Mouse (Mus musculus) heart, postnatal 0 days (tissue): ENCODE data around the gene Rgs9bp. TPM values are rescaled to one million over a fixed set of nuclear protein-coding genes. Genes with fewer than 3 reads are reported as not detected.

ENCODE experiments used
- ATAC-seq: fragments of 200-750 bp; cut with Nextera tagmentation; 2 replicates; pipeline ENCODE4 v1.8.0; 2017; ENCODE audit warnings: low read depth, moderate number of reproducible peaks, moderate library complexity; ENCODE audit not compliant: insufficient read depth
- DNase-seq: peaks from one replicate; pipeline ENCODE4 v3.0.0-alpha.2; 2016; ENCODE audit warnings: low spot score
- H3K27ac ChIP-seq: fragments of 300-500 bp; sonication (generic); 2 replicates; pipeline ENCODE4 v1.5.1; 2014; ENCODE audit warnings: low read depth, mild to moderate bottlenecking
- H3K27me3 ChIP-seq: fragments of 300-500 bp; sonication (generic); 2 replicates; pipeline ENCODE4 v1.6.1; 2014; ENCODE audit warnings: low read length, mixed read lengths; ENCODE audit not compliant: control insufficient read depth, insufficient read depth
- H3K36me3 ChIP-seq: fragments of 300-500 bp; sonication (generic); replicated peaks from 2 replicates; pipeline ENCODE4 v1.6.1; 2014; ENCODE audit warnings: low read length, mixed read lengths; ENCODE audit not compliant: control insufficient read depth, insufficient read depth
- H3K4me1 ChIP-seq: fragments of 300-500 bp; sonication (generic); 2 replicates; pipeline ENCODE4 v1.6.1; 2014; ENCODE audit warnings: antibody characterized with exemption; ENCODE audit not compliant: control insufficient read depth, insufficient read depth
- H3K4me2 ChIP-seq: fragments of 300-500 bp; sonication (generic); 2 replicates; pipeline ENCODE4 v1.6.1; 2014; ENCODE audit warnings: low read depth, mild to moderate bottlenecking, low read length, moderate library complexity
- H3K4me3 ChIP-seq: fragments of 300-500 bp; sonication (generic); 2 replicates; pipeline ENCODE4 v1.5.1; 2014; ENCODE audit warnings: low read depth, low read length
- H3K9ac ChIP-seq: fragments of 300-500 bp; sonication (generic); replicated peaks from 2 replicates; pipeline ENCODE4 v1.6.1; 2014; ENCODE audit warnings: low read depth, low read length, mixed read lengths
- H3K9me3 ChIP-seq: fragments of 300-500 bp; sonication (generic); replicated peaks from 2 replicates; pipeline ENCODE4 v1.6.1; 2016; ENCODE audit warnings: low read length; ENCODE audit not compliant: control insufficient read depth
- CTCF ChIP-seq: IDR thresholded peaks from 2 replicates; pipeline ENCODE4 v1.5.1; 2016; ENCODE audit warnings: antibody characterized with exemption, control low read depth, low read depth
- EP300 ChIP-seq: IDR thresholded peaks from 2 replicates; pipeline ENCODE4 v1.6.1; 2016; ENCODE audit warnings: antibody characterized with exemption, low read depth
- WGBS: fragments of 180-500 bp; shearing (Covaris S2); extraction: QIAGEN DNeasy Blood & Tissue Kit; methylation state at CpG from one replicate; pipeline ENCODE4 v1.1.7; 2014; 5-methylcytosine and 5-hydroxymethylcytosine counted together
- polyA plus RNA-seq: library from polyadenylated mRNA; unstranded; fragments of >200 nt; fragmentation: Nextera tagmentation; extraction: Ambion mirVana; gene quantifications from 2 replicates; pipeline ENCODE4 v1.2.1, GENCODE M21; 2015
- total RNA-seq: library from RNA; depleted of rRNA; stranded (reverse); fragments of >200 nt; gene quantifications from 2 replicates; pipeline ENCODE4 v1.2.3, GENCODE M21; 2014; ENCODE audit warnings: low replicate concordance

The Rgs9bp gene
- total and polyA plus RNA-seq, 2 experiments from 2014 or later = under 0.01 to 0.04 TPM

- Histone ChIP-seq H3K4me1 (no peaks in the 10 kb centered on the region), H3K9ac (no peak overlapping the region), H3K9me3 (no peaks in the 10 kb centered on the region), H3K27me3 (no peaks in the 10 kb centered on the region), H3K4me3 (no peak overlapping the region), H3K27ac (no peak overlapping the region), H3K36me3 (peaks cover 59% of the 10 kb centered on the region), H3K4me2 (no peak overlapping the region)
- ATAC-seq = no peak
- WGBS = 85% methylated on average over 4 of the region's 4 CpGs
- no peak for TF ChIP-seq EP300
- no peak for TF ChIP-seq CTCF
- DNase-seq = no peak
Observed at GRCm38 (mm10) chr7:35617513-35617912, 32.1 kb upstream of the Rgs9bp start.

DNA sequence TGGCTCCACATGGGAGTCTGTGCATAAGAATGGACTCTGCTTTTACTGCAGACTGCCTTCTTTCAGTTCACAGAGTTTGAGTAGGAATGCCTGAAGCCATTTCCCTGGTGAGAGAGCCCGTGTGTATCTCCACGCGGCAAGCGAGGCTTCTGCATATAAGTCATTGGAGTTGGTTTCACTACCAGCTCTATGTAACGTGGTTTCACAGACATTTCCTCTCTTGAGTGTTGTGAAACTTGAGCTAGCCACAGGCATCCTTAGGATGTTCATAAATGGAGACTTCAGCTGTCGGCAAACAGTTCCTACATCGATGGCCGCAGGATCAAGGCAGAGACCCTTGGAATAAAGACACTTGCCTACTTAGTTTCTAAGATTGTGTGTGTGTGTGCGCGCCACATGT is 23.9 kb upstream of the Rgs9bp start:
- Histone ChIP-seq H3K4me2 (no peak overlapping the region), H3K36me3 (peaks cover 56% of the 10 kb centered on the region), H3K4me1 (no peaks in the 10 kb centered on the region), H3K9ac (no peak overlapping the region), H3K27me3 (no peaks in the 10 kb centered on the region), H3K9me3 (no peaks in the 10 kb centered on the region), H3K4me3 (no peak overlapping the region), H3K27ac (no peak overlapping the region)
- no peak for TF ChIP-seq EP300
- no peak for TF ChIP-seq CTCF
- WGBS = 93% methylated on average over 10 of the region's 10 CpGs
- DNase-seq = no peak
- no peak for ATAC-seq

DNA sequence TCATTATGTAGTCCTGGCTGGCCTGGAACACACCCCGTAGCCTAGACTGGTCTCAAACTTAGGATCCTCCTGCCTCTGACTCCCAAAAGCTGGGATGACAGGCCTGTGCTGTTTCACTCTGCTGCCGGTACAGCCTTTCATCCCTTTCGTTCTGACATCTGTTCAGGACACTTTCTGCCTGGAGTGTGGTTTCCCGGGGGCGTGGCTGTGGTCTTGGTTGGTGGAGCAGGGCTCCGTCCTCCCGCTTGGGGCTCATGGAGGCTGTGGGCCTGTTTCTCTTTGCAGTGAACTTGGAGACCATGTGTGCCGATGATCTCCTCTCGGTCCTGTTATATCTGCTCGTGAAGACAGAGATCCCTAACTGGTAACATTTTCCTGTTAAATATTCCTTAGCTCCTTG is 21.4 kb upstream of the Rgs9bp start:
- ATAC-seq (no peak), DNase-seq (no peak)
- TF ChIP-seq CTCF (no peak), EP300 (no peak)
- H3K4me3 ChIP-seq = no peak overlapping the region
- H3K36me3 ChIP-seq = peaks cover 58% of the 10 kb centered on the region
- no peaks in the 10 kb centered on the region for H3K9me3 ChIP-seq
- H3K27ac ChIP-seq = no peak overlapping the region
- no peaks in the 10 kb centered on the region for H3K27me3 ChIP-seq
- no peaks in the 10 kb centered on the region for H3K4me1 ChIP-seq
- H3K4me2 ChIP-seq = no peak overlapping the region
- no peak overlapping the region for H3K9ac ChIP-seq
- WGBS = 92% methylated on average over 10 of the region's 10 CpGs

- WGBS = 91% methylated on average over 5 of the region's 5 CpGs
- ATAC-seq = no peak
- Histone ChIP-seq H3K4me2 (no peak overlapping the region), H3K27me3 (no peaks in the 10 kb centered on the region), H3K27ac (no peak overlapping the region), H3K4me1 (no peaks in the 10 kb centered on the region), H3K36me3 (peaks cover 31% of the 10 kb centered on the region), H3K9me3 (no peaks in the 10 kb centered on the region), H3K9ac (no peak overlapping the region), H3K4me3 (no peak overlapping the region)
- no peak for DNase-seq
- no peak for TF ChIP-seq EP300
- no peak for TF ChIP-seq CTCF
Observed at GRCm38 (mm10) chr7:35602766-35603165, 17.4 kb upstream of the Rgs9bp start.

- WGBS = 77% methylated on average over 6 of the region's 6 CpGs
- ATAC-seq (no peak), DNase-seq (no peak)
- no peaks in the 10 kb centered on the region for H3K4me1 ChIP-seq
- H3K4me2 ChIP-seq = no peak overlapping the region
- H3K27ac ChIP-seq = no peak overlapping the region
- no peaks in the 10 kb centered on the region for H3K27me3 ChIP-seq
- H3K4me3 ChIP-seq = no peak overlapping the region
- H3K9ac ChIP-seq = no peak overlapping the region
- no peak for TF ChIP-seq CTCF
- no peak for TF ChIP-seq EP300
- H3K36me3 ChIP-seq = peaks cover 26% of the 10 kb centered on the region
- H3K9me3 ChIP-seq = no peaks in the 10 kb centered on the region
Observed at GRCm38 (mm10) chr7:35601106-35601505, 15.7 kb upstream of the Rgs9bp start.

DNA sequence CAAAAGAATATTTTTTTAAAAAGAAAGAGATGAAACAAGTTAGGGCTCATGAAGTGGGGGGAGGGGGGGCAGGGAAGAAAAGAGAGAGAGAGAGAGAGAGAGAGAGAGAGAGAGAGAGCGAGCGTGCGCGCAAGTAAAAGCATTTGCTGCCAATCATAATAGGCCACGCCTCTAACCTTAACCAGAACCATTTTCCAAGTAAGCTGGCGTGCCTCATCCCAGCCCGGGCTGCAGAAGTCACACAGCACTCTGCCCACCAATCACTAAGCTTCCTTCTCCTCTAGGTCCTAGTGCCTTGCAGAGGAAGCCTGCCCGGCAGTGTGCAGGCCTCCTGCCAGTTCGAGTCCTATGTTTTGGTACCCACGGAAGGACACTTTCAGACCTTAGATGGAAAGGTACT is 14.6 kb upstream of the Rgs9bp start:
- Histone ChIP-seq H3K4me2 (no peak overlapping the region), H3K27me3 (no peaks in the 10 kb centered on the region), H3K9ac (no peak overlapping the region), H3K9me3 (no peaks in the 10 kb centered on the region), H3K4me3 (no peak overlapping the region), H3K4me1 (no peaks in the 10 kb centered on the region), H3K27ac (no peak overlapping the region), H3K36me3 (peaks cover 36% of the 10 kb centered on the region)
- TF ChIP-seq EP300 = no peak
- TF ChIP-seq CTCF = no peak
- DNase-seq = no peak
- WGBS = 90% methylated on average over 10 of the region's 10 CpGs
- ATAC-seq = no peak
